Mouse (Mus musculus) myocyte (in vitro differentiated cells): Measurements from ENCODE around the gene Mbd6.

ENCODE experiments used
- CEBPB ChIP-seq: IDR thresholded peaks from 2 replicates; pipeline ENCODE4 v1.6.1; 2011; ENCODE audit warnings: mild to moderate bottlenecking, moderate library complexity; ENCODE audit not compliant: poor library complexity, insufficient read depth, severe bottlenecking
- E2F4 ChIP-seq: IDR thresholded peaks from one replicate; pipeline ENCODE4 v1.6.1; 2011; ENCODE audit warnings: mild to moderate bottlenecking, control low read depth, moderate library complexity; ENCODE audit not compliant: insufficient read depth
- MYOD1 ChIP-seq, 3 experiments: IDR thresholded peaks; one replicate each; pipeline ENCODE4 v1.6.1; 2011; ENCODE audit warnings: control low read depth in 2 of 3, low read depth in 2 of 3, mild to moderate bottlenecking in 2 of 3, moderate library complexity in 1 of 3; ENCODE audit not compliant: insufficient read length in 2 of 3, control insufficient read depth in 1 of 3
- MYOG ChIP-seq, 3 experiments: IDR thresholded peaks; one replicate each; pipeline ENCODE4 v1.6.1; 2011; ENCODE audit warnings: control low read depth in 2 of 3, low read depth in 2 of 3, mild to moderate bottlenecking in 2 of 3; ENCODE audit not compliant: insufficient read length in 2 of 3, control insufficient read depth in 1 of 3, insufficient read depth in 1 of 3
- POLR2A ChIP-seq: IDR thresholded peaks from one replicate; pipeline ENCODE4 v1.6.1; 2011; ENCODE audit warnings: low read depth, mild to moderate bottlenecking, control low read depth, moderate library complexity; ENCODE audit not compliant: insufficient read length
- SRF ChIP-seq: IDR thresholded peaks from one replicate; pipeline ENCODE4 v1.6.1; 2011; ENCODE audit warnings: low read depth; ENCODE audit not compliant: control insufficient read depth, insufficient read length
- USF1 ChIP-seq: IDR thresholded peaks from one replicate; pipeline ENCODE4 v1.6.1; 2011; ENCODE audit warnings: low read depth, mild to moderate bottlenecking, control low read depth, moderate library complexity

DNA sequence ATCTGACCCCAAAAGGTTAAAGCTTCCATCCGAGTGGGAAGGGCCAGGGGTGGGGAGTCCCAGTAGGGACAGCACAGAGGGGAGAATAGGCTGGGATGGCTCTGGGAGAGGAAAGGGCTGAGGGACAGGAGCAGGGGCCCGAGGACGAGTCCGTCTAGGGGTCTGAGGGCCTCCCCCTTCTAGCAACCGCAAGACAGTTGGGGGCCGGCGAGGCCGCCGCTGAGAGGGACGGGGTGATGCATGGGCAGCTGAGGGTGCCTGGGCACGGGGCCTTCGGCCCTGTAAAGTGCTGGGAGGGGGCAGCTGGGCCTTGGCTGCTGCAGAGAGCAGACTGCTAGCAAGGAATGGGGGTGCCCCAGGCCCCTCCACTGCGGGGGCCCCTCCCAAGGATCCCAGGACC, 3.2 kb downstream of the Mbd6 start:
- no peak for TF ChIP-seq SRF
- no peak for TF ChIP-seq POLR2A
- no peak for TF ChIP-seq CEBPB
- no peak for TF ChIP-seq MYOG (IDR thresholded peaks at IDR 0.05; ENCODE audit: control insufficient read depth in 1 of 3, insufficient read depth in 1 of 3, insufficient read length in 2 of 3, low read depth in 2 of 3)
- no peak for TF ChIP-seq USF1
- TF ChIP-seq MYOD1 (IDR thresholded peaks at IDR 0.05; ENCODE audit: control insufficient read depth in 1 of 3, insufficient read length in 2 of 3, low read depth in 2 of 3), result no peak
- TF ChIP-seq E2F4, result no peak
